Mouse (Mus musculus) hindbrain, embryonic 16.5 days (tissue): Measurements from ENCODE around the gene Izumo1r. TPM values are rescaled to one million over a fixed set of nuclear protein-coding genes. Genes with fewer than 3 reads are reported as not detected.

Experiments
- ATAC-seq: fragments of 200-750 bp; cut with Nextera tagmentation; 2 replicates; pipeline ENCODE4 v1.8.0; 2017; ENCODE audit warnings: moderate TSS enrichment, moderate library complexity
- H3K27ac ChIP-seq: fragments of 300-500 bp; sonication (generic); 2 replicates; pipeline ENCODE4 v1.5.1; 2014; ENCODE audit warnings: low read depth, mild to moderate bottlenecking, control low read depth, low read length, moderate library complexity
- H3K27me3 ChIP-seq: fragments of 300-500 bp; sonication (generic); replicated peaks from 2 replicates; pipeline ENCODE4 v1.6.1; 2014; ENCODE audit warnings: low read length; ENCODE audit not compliant: control insufficient read depth, insufficient read depth
- H3K36me3 ChIP-seq: fragments of 300-500 bp; sonication (generic); 2 replicates; pipeline ENCODE4 v1.6.1; 2014; ENCODE audit warnings: mild to moderate bottlenecking, low read length, moderate library complexity, mixed read lengths; ENCODE audit not compliant: control insufficient read depth, insufficient read depth
- H3K4me1 ChIP-seq: fragments of 300-500 bp; sonication (generic); 2 replicates; pipeline ENCODE4 v1.6.1; 2014; ENCODE audit warnings: low read depth, low read length; ENCODE audit not compliant: control insufficient read depth, insufficient read depth
- H3K4me2 ChIP-seq: fragments of 300-500 bp; sonication (generic); 2 replicates; pipeline ENCODE4 v1.6.1; 2014; ENCODE audit warnings: mild to moderate bottlenecking, low read length, control low read depth, moderate library complexity
- H3K4me3 ChIP-seq: fragments of 300-500 bp; sonication (generic); 2 replicates; pipeline ENCODE4 v1.5.1; 2014; ENCODE audit warnings: mild to moderate bottlenecking, low read length, control low read depth, moderate library complexity
- H3K9ac ChIP-seq: fragments of 300-500 bp; sonication (generic); 2 replicates; pipeline ENCODE4 v1.6.1; 2014; ENCODE audit warnings: low read depth, mild to moderate bottlenecking, control low read depth, low read length, moderate library complexity
- H3K9me3 ChIP-seq: fragments of 300-500 bp; sonication (generic); 2 replicates; pipeline ENCODE4 v1.6.1; 2014; ENCODE audit warnings: mild to moderate bottlenecking, low read length, moderate library complexity; ENCODE audit not compliant: control insufficient read depth
- WGBS: fragments of 180-500 bp; shearing (Covaris S2); extraction: QIAGEN DNeasy Blood & Tissue Kit; methylation state at CpG from one replicate; pipeline ENCODE4 v1.1.7; 2014; 5-methylcytosine and 5-hydroxymethylcytosine counted together
- polyA plus RNA-seq: library from polyadenylated mRNA; unstranded; fragments of >200 nt; fragmentation: Nextera tagmentation; extraction: Ambion mirVana; gene quantifications from 2 replicates; pipeline ENCODE4 v1.2.1, GENCODE M21; 2015

Izumo1r gene
- polyA plus RNA-seq, 1 experiment from 2014 or later, result not detected

GRCm38 (mm10) chr9:14843901-14844300, 59.8 kb downstream of the Izumo1r start:
- no peaks in the 10 kb centered on the region for H3K36me3 ChIP-seq
- no peak for ATAC-seq
- no peak overlapping the region for H3K4me3 ChIP-seq
- H3K27me3 ChIP-seq, result no peaks in the 10 kb centered on the region
- WGBS, result 96% methylated on average over 3 of the region's 3 CpGs
- no peaks in the 10 kb centered on the region for H3K9me3 ChIP-seq
- no peak overlapping the region for H3K27ac ChIP-seq
- no peaks in the 10 kb centered on the region for H3K4me1 ChIP-seq
- no peak overlapping the region for H3K9ac ChIP-seq
- H3K4me2 ChIP-seq, result no peak overlapping the region

GRCm38 (mm10) chr9:14843311-14843857, 60.4 kb downstream of the Izumo1r start:
- ATAC-seq, result no peak
- H3K4me2 ChIP-seq, result no peak overlapping the region
- no peak overlapping the region for H3K4me3 ChIP-seq
- no peak overlapping the region for H3K27ac ChIP-seq
- 96% methylated on average over 6 of the region's 6 CpGs for WGBS
- no peaks in the 10 kb centered on the region for H3K4me1 ChIP-seq
- no peaks in the 10 kb centered on the region for H3K9me3 ChIP-seq
- no peak overlapping the region for H3K9ac ChIP-seq
- H3K27me3 ChIP-seq, result no peaks in the 10 kb centered on the region
- H3K36me3 ChIP-seq, result no peaks in the 10 kb centered on the region

GRCm38 (mm10) chr9:14841878-14842761, 61.6 kb downstream of the Izumo1r start:
- Histone ChIP-seq H3K4me2 (no peak overlapping the region), H3K27me3 (no peaks in the 10 kb centered on the region), H3K4me3 (no peak overlapping the region), H3K9ac (no peak overlapping the region), H3K9me3 (no peaks in the 10 kb centered on the region), H3K27ac (no peak overlapping the region), H3K4me1 (no peaks in the 10 kb centered on the region), H3K36me3 (no peaks in the 10 kb centered on the region)
- peak; percentile 56 for ATAC-seq
- WGBS, result 80% methylated on average over 10 of the region's 10 CpGs

- H3K9me3 ChIP-seq, result no peaks in the 10 kb centered on the region
- H3K9ac ChIP-seq, result no peak overlapping the region
- no peak overlapping the region for H3K4me3 ChIP-seq
- H3K4me2 ChIP-seq, result no peak overlapping the region
- H3K4me1 ChIP-seq, result no peaks in the 10 kb centered on the region
- ATAC-seq, result no peak
- H3K27ac ChIP-seq, result no peak overlapping the region
- H3K36me3 ChIP-seq, result no peaks in the 10 kb centered on the region
- WGBS, result 74% methylated on average over 5 of the region's 5 CpGs
- H3K27me3 ChIP-seq, result no peaks in the 10 kb centered on the region
Measured at GRCm38 (mm10) chr9:14839970-14840369, 63.8 kb downstream of the Izumo1r start.

- Histone ChIP-seq H3K27me3 (no peaks in the 10 kb centered on the region), H3K4me3 (no peak overlapping the region), H3K4me1 (no peaks in the 10 kb centered on the region), H3K9me3 (no peaks in the 10 kb centered on the region), H3K27ac (no peak overlapping the region), H3K36me3 (peaks cover 4% of the 10 kb centered on the region; the same call in 1 of the 2 replicates), H3K4me2 (no peak overlapping the region), H3K9ac (no peak overlapping the region)
- 26% methylated on average over 7 of the region's 7 CpGs for WGBS
- ATAC-seq, result peak; percentile 62; the same call in 1 of the 2 replicates
Measured at GRCm38 (mm10) chr9:14839527-14839926, 64.2 kb downstream of the Izumo1r start.

Other genes with a start within 250 kb of the Izumo1r start
- gene Piwil4, start 163.2 kb downstream of the Izumo1r start, polyA plus RNA-seq, result 0.40 TPM in 2 replicates
- 1.4 TPM in 2 replicates for gene Fut4, start 151.6 kb downstream of the Izumo1r start, polyA plus RNA-seq
- gene 1700012B09Rik, start 132.9 kb downstream of the Izumo1r start, polyA plus RNA-seq, result 4.5 and 4.8 TPM in 2 replicates
- gene Mre11a, start 119.3 kb downstream of the Izumo1r start, polyA plus RNA-seq, result 10.3 and 10.8 TPM in 2 replicates
- gene Ankrd49, start 119.1 kb downstream of the Izumo1r start, polyA plus RNA-seq, result 21.1 and 26.4 TPM in 2 replicates
- gene Gpr83, start 43.7 kb downstream of the Izumo1r start, polyA plus RNA-seq, result 1.3 and 1.7 TPM in 2 replicates
- gene Panx1, start 141.5 kb upstream of the Izumo1r start, polyA plus RNA-seq, result 135 and 155 TPM in 2 replicates
- not detected in 2 replicates for gene Hephl1, start 208.2 kb upstream of the Izumo1r start, polyA plus RNA-seq